ENCODE assay signal across 11 mouse cellular contexts in genomic region chr16:32853492-32854049, GRCm38 (mm10). TPM values are rescaled to one million over a fixed set of nuclear protein-coding genes. Genes with fewer than 3 reads are reported as not detected.
DNase-seq lines count a peak whose midpoint lies in the region; ATAC-seq and TF ChIP-seq lines count a peak whose summit lies in the region.
"Had no signal": no experiment of that assay in that cellular context is flagged by ENCODE, and none has a peak within 500 bp of the region (broad histone marks: within the 10 kb centered on the region; RNA-seq: fewer than 3 reads in every experiment).

No protein-coding gene starts in this region.

- H3K36me3 ChIP-seq in stomach, embryonic 15.5 days: peaks cover 6% of the 10 kb centered on the region; the same call in 1 of the 2 replicates
- H3K36me3 ChIP-seq in stomach, postnatal 0 days (ENCODE audit: control insufficient read depth, insufficient read depth, low read length): peaks cover 2% of the 10 kb centered on the region; the same call in 1 of the 2 replicates
- H3K36me3 ChIP-seq in heart, embryonic 10.5 days: peaks cover 36% of the 10 kb centered on the region
- H3K36me3 ChIP-seq in neural tube, embryonic 15.5 days: peaks cover 18% of the 10 kb centered on the region

- no peak overlapping the region for H3K9ac ChIP-seq in stomach, embryonic 15.5 days
- H3K9ac ChIP-seq in stomach, postnatal 0 days (ENCODE audit: low read length): no peak overlapping the region
- H3K9ac ChIP-seq in neural tube, embryonic 15.5 days (replicated peaks): no peak overlapping the region
- H3K9ac ChIP-seq: hindbrain, embryonic 12.5 days; limb, embryonic 12.5 days had no signal

- H3K9me3 ChIP-seq in stomach, embryonic 15.5 days: no peaks in the 10 kb centered on the region
- H3K9me3 ChIP-seq in stomach, postnatal 0 days (ENCODE audit: control insufficient read depth, low read length): no peaks in the 10 kb centered on the region
- H3K9me3 ChIP-seq in heart, embryonic 10.5 days: no peaks in the 10 kb centered on the region
- no peaks in the 10 kb centered on the region for H3K9me3 ChIP-seq in neural tube, embryonic 15.5 days (replicated peaks)
- H3K9me3 ChIP-seq: hindbrain, embryonic 12.5 days; limb, embryonic 12.5 days had no signal

- intact Hi-C loops in heart, postnatal 25 days (cut with DNase I): loop anchor here (2.0 to 5.0 kb wide), 2 partner anchors 25 to 36 kb away; no protein-coding TSS in a partner anchor

- TF ChIP-seq CTCF in stomach, postnatal 0 days (IDR thresholded peaks at IDR 0.05; ENCODE audit: low read depth): no peak

- no peaks in the 10 kb centered on the region for H3K27me3 ChIP-seq in stomach, embryonic 15.5 days (replicated peaks)
- no peaks in the 10 kb centered on the region for H3K27me3 ChIP-seq in stomach, postnatal 0 days (ENCODE audit: control insufficient read depth, insufficient read depth, low read length)
- H3K27me3 ChIP-seq in heart, embryonic 10.5 days (ENCODE audit: insufficient read depth, poor library complexity, severe bottlenecking): no peaks in the 10 kb centered on the region
- no peaks in the 10 kb centered on the region for H3K27me3 ChIP-seq in neural tube, embryonic 15.5 days (replicated peaks)
- H3K27me3 ChIP-seq: hindbrain, embryonic 12.5 days; limb, embryonic 12.5 days had no signal

- H3K4me3 ChIP-seq in stomach, embryonic 15.5 days (replicated peaks): no peak overlapping the region
- H3K4me3 ChIP-seq in stomach, postnatal 0 days (ENCODE audit: low read depth, low read length): no peak overlapping the region
- H3K4me3 ChIP-seq in heart, embryonic 10.5 days: peak overlapping the region; percentile 13; the same call in 1 of the 2 replicates
- H3K4me3 ChIP-seq in neural tube, embryonic 15.5 days (replicated peaks): no peak overlapping the region
- H3K4me3 ChIP-seq: erythroblast, embryonic 14.5 days; hindbrain, embryonic 12.5 days; limb, embryonic 12.5 days had no signal

- 73% methylated on average over 13 of the region's 13 CpGs for WGBS in stomach, embryonic 15.5 days
- 79% methylated on average over 13 of the region's 13 CpGs for WGBS in stomach, postnatal 0 days
- WGBS in heart, embryonic 10.5 days: 41% methylated on average over 13 of the region's 13 CpGs
- 75% methylated on average over 13 of the region's 13 CpGs for WGBS in neural tube, embryonic 15.5 days

- H3K4me1 ChIP-seq in stomach, embryonic 15.5 days: no peaks in the 10 kb centered on the region
- no peaks in the 10 kb centered on the region; the same call in 1 of the 2 replicates for H3K4me1 ChIP-seq in stomach, postnatal 0 days (replicated peaks; ENCODE audit: control insufficient read depth, insufficient read depth)
- peaks cover 37% of the 10 kb centered on the region for H3K4me1 ChIP-seq in heart, embryonic 10.5 days
- no peaks in the 10 kb centered on the region for H3K4me1 ChIP-seq in neural tube, embryonic 15.5 days
- H3K4me1 ChIP-seq: hindbrain, embryonic 12.5 days; limb, embryonic 12.5 days had no signal

- peak; percentile 96 for DNase-seq in heart, adult 11 months
- no peak for DNase-seq in heart, postnatal 25 days (ENCODE audit: low spot score)
- DNase-seq in stomach, postnatal 0 days (ENCODE audit: low spot score): no peak
- no peak for DNase-seq in heart, embryonic 10.5 days (ENCODE audit: low spot score)
- no peak for DNase-seq in T-cell, adult 2 months (ENCODE audit: low spot score)
- DNase-seq in cerebellum, adult 11-12 months: no peak

- TF ChIP-seq EP300 in stomach, postnatal 0 days (optimal IDR thresholded peaks at IDR 0.05): no peak

- no peak for ATAC-seq in stomach, embryonic 15.5 days (ENCODE audit: insufficient read depth, low FRiP score, low read depth)
- no peak for ATAC-seq in stomach, postnatal 0 days (ENCODE audit: low FRiP score, low TSS enrichment)
- no peak for ATAC-seq in neural tube, embryonic 15.5 days (ENCODE audit: low FRiP score)

- peak overlapping the region; percentile 38; the same call in 1 of the 2 replicates for H3K27ac ChIP-seq in stomach, embryonic 15.5 days
- H3K27ac ChIP-seq in stomach, postnatal 0 days (replicated peaks): no peak overlapping the region
- H3K27ac ChIP-seq in heart, embryonic 10.5 days: peak overlapping the region; percentile 88
- H3K27ac ChIP-seq in neural tube, embryonic 15.5 days (replicated peaks): 0 out of 2 replicates have a peak overlapping the region, but pooled peaks have one; percentile 41
- H3K27ac ChIP-seq: hindbrain, embryonic 12.5 days; limb, embryonic 12.5 days had no signal

- no peak overlapping the region for H3K4me2 ChIP-seq in stomach, embryonic 15.5 days
- H3K4me2 ChIP-seq in stomach, postnatal 0 days (replicated peaks; ENCODE audit: low read depth): no peak overlapping the region
- H3K4me2 ChIP-seq in neural tube, embryonic 15.5 days: no peak overlapping the region
- H3K4me2 ChIP-seq: hindbrain, embryonic 12.5 days; limb, embryonic 12.5 days had no signal

RNA-seq across cellular contexts. Expression of gene Fyttd1, which starts 23.7 kb away (rescaled TPM):
- total RNA-seq in heart, postnatal 25 days (2021): 100 to 1,000 TPM; 106 to 109 TPM
- polyA plus RNA-seq in stomach, embryonic 15.5 days (2015; fragmentation: Nextera tagmentation; extraction: Ambion mirVana): 77.5 and 85.7 TPM in 2 replicates
- 60.4 and 66.5 TPM in 2 replicates for polyA plus RNA-seq in stomach, postnatal 0 days (2015; fragmentation: Nextera tagmentation; extraction: Ambion mirVana)
- polyA plus RNA-seq in heart, embryonic 10.5 days (2016; fragmentation: Nextera tagmentation; extraction: Ambion mirVana): 122 and 149 TPM in 2 replicates
- 102 and 111 TPM in 2 replicates for polyA plus RNA-seq in neural tube, embryonic 15.5 days (2015; fragmentation: Nextera tagmentation; extraction: Ambion mirVana)

RNA-seq across cellular contexts. Expression of gene Rubcn, which starts 24.0 kb away (rescaled TPM):
- 10 to 100 TPM; 27.8 to 32.4 TPM for total RNA-seq in heart, postnatal 25 days (2021)
- polyA plus RNA-seq in stomach, embryonic 15.5 days (2015; fragmentation: Nextera tagmentation; extraction: Ambion mirVana): 16.5 and 17.1 TPM in 2 replicates
- polyA plus RNA-seq in stomach, postnatal 0 days (2015; fragmentation: Nextera tagmentation; extraction: Ambion mirVana): 7.1 and 8.3 TPM in 2 replicates
- polyA plus RNA-seq in heart, embryonic 10.5 days (2016; fragmentation: Nextera tagmentation; extraction: Ambion mirVana): 23.5 and 34.5 TPM in 2 replicates
- polyA plus RNA-seq in neural tube, embryonic 15.5 days (2015; fragmentation: Nextera tagmentation; extraction: Ambion mirVana): 31.2 and 31.9 TPM in 2 replicates

RNA-seq across cellular contexts. Expression of gene Smbd1, which starts 43.3 kb away (rescaled TPM):
- not detected for total RNA-seq in heart, postnatal 25 days (2021)
- 0.27 TPM in 1 of 2 replicates, not detected in the other for polyA plus RNA-seq in stomach, embryonic 15.5 days (2015; fragmentation: Nextera tagmentation; extraction: Ambion mirVana)
- 0.19 and 0.21 TPM in 2 replicates for polyA plus RNA-seq in stomach, postnatal 0 days (2015; fragmentation: Nextera tagmentation; extraction: Ambion mirVana)
- not detected in 2 replicates for polyA plus RNA-seq in heart, embryonic 10.5 days (2016; fragmentation: Nextera tagmentation; extraction: Ambion mirVana)
- not detected in 2 replicates for polyA plus RNA-seq in neural tube, embryonic 15.5 days (2015; fragmentation: Nextera tagmentation; extraction: Ambion mirVana)
- polyA plus RNA-seq: erythroblast, embryonic 14.5 days; hindbrain, embryonic 12.5 days; limb, embryonic 12.5 days had no signal

RNA-seq across cellular contexts. Expression of gene Muc20, which starts 56.3 kb away (rescaled TPM):
- total RNA-seq in heart, postnatal 25 days (2021): under 1 TPM in 1 of 2 experiments, not detected in 1; 0.22 TPM
- 0.06 and 0.08 TPM in 2 replicates for polyA plus RNA-seq in stomach, embryonic 15.5 days (2015; fragmentation: Nextera tagmentation; extraction: Ambion mirVana)
- 0.51 and 0.61 TPM in 2 replicates for polyA plus RNA-seq in stomach, postnatal 0 days (2015; fragmentation: Nextera tagmentation; extraction: Ambion mirVana)
- polyA plus RNA-seq in heart, embryonic 10.5 days (2016; fragmentation: Nextera tagmentation; extraction: Ambion mirVana): 0.07 and 0.19 TPM in 2 replicates
- not detected in 2 replicates for polyA plus RNA-seq in neural tube, embryonic 15.5 days (2015; fragmentation: Nextera tagmentation; extraction: Ambion mirVana)
- polyA plus RNA-seq: limb, embryonic 12.5 days had no signal
